Mouse (Mus musculus) cerebral cortex, adult 2 months (tissue): ENCODE data around the gene Zfp692.

Source experiments
- WGBS: fragments of 180-500 bp; shearing (Covaris S2); methylation state at CpG from one replicate; pipeline ENCODE4 v1.1.7; 2018; 5-methylcytosine and 5-hydroxymethylcytosine counted together

Zfp692 gene

GRCm38 (mm10) chr11:58353709-58354108, 46.8 kb downstream of the Zfp692 start:
- 78% methylated on average over 3 of the region's 3 CpGs for WGBS

GRCm38 (mm10) chr11:58354476-58354875, 47.6 kb downstream of the Zfp692 start:
- 51% methylated on average over 10 of the region's 10 CpGs for WGBS

GRCm38 (mm10) chr11:58354927-58355326, 48.1 kb downstream of the Zfp692 start:
- WGBS = 60% methylated on average over 3 of the region's 3 CpGs

GRCm38 (mm10) chr11:58357042-58357441, 50.2 kb downstream of the Zfp692 start:
- 93% methylated on average over 3 of the region's 3 CpGs for WGBS

GRCm38 (mm10) chr11:58357844-58358534, 51.1 kb downstream of the Zfp692 start:
- 81% methylated on average over 6 of the region's 6 CpGs for WGBS

GRCm38 (mm10) chr11:58362562-58362961, 55.7 kb downstream of the Zfp692 start:
- no CpG with 5 or more reads among the region's 6 CpGs for WGBS
